Mouse (Mus musculus): Measurements from ENCODE around the gene Gab2. TPM values are rescaled to one million over a fixed set of nuclear protein-coding genes. Genes with fewer than 3 reads are reported as not detected.
"Not testable (repeated sequence)": the region's sequence is repeated elsewhere in the genome, so short reads cannot be mapped to it uniquely, and the experiment has no call there.

Gab2 gene
- polyA plus RNA-seq, 1 experiment from 2014 or later, result 17.5 TPM

GRCm38 (mm10) chr7:97208811-97209549 lies 127.6 kb downstream of the Gab2 start:
- Histone ChIP-seq H3K36me3 (no peaks in the 10 kb centered on the region), H3K4me1 (replicated peaks) (no peaks in the 10 kb centered on the region), H3K27me3 (no peaks in the 10 kb centered on the region), H3K27ac (replicated peaks) (no peak overlapping the region), H3K9me3 (no peaks in the 10 kb centered on the region), H3K9ac (no peak overlapping the region), H3K4me2 (no peak overlapping the region), H3K4me3 (no peak overlapping the region)
- WGBS, result 76% methylated on average over 1 of the region's 1 CpGs
- ATAC-seq (ENCODE audit: low FRiP score, low read depth), result no peak

DNA sequence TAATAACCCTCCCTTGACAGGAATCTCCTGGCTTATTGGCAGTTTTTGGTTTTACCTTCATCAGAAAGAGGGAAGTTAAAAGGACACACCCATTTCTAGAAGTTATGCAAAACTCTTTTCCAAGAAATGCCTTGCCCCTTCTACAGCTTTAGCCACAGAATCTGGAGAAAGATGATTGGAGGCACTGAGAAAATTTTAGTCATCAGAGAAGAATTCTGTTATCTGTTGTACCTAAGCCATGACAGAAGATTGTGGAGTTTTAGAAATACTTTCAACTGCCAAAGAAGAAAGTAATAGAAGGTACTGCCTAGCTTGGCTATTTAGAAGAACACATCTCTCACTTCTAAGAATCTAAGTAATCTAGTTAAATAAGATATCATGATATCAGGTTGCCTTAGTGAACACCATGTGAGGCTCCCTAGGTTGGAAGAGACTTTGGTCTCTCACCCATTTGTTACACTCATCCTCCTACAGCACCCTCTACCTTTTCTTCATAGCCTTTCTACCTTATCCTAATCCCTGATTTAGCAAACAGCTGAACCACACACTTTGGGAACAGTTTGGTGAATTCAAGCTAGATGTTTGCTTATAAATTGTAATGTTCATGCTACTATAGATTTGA lies 128.8 kb downstream of the Gab2 start:
- Histone ChIP-seq H3K9ac (no peak overlapping the region), H3K27ac (replicated peaks) (no peak overlapping the region), H3K4me2 (no peak overlapping the region), H3K4me3 (no peak overlapping the region), H3K4me1 (replicated peaks) (no peaks in the 10 kb centered on the region), H3K9me3 (no peaks in the 10 kb centered on the region), H3K27me3 (no peaks in the 10 kb centered on the region), H3K36me3 (no peaks in the 10 kb centered on the region)
- no peak for ATAC-seq (ENCODE audit: low FRiP score, low read depth)

DNA sequence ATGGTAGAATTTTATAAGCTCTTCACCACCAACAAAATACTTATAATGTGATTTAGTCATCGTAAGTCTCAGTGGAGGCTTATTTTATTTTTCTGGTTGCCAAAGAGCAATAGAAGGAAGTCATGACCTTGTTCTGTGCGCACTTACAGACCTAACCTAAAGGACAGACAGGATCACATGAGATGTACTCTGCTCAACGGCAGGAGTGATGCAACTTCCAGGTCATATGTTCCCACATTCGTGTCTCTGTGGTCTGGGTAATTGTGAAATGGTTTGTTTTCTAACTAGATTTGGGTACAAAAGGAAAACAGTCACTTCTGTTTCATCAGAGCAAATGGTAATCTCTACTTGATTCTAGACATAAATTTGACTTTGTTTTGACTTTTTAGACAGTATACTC lies 129.7 kb downstream of the Gab2 start:
- no peaks in the 10 kb centered on the region for H3K4me1 ChIP-seq (replicated peaks)
- no peak overlapping the region for H3K27ac ChIP-seq (replicated peaks)
- no peaks in the 10 kb centered on the region for H3K36me3 ChIP-seq
- no peak overlapping the region for H3K4me3 ChIP-seq
- no peaks in the 10 kb centered on the region for H3K27me3 ChIP-seq
- H3K9me3 ChIP-seq, result no peaks in the 10 kb centered on the region
- H3K9ac ChIP-seq, result no peak overlapping the region
- ATAC-seq (ENCODE audit: low FRiP score, low read depth), result no peak
- WGBS, result 90% methylated on average over 4 of the region's 4 CpGs
- no peak overlapping the region for H3K4me2 ChIP-seq

- Histone ChIP-seq H3K4me1 (replicated peaks) (no peaks in the 10 kb centered on the region), H3K9me3 (no peaks in the 10 kb centered on the region), H3K4me3 (no peak overlapping the region), H3K27me3 (no peaks in the 10 kb centered on the region), H3K27ac (replicated peaks) (no peak overlapping the region), H3K4me2 (no peak overlapping the region), H3K9ac (no peak overlapping the region), H3K36me3 (peaks cover 8% of the 10 kb centered on the region; the same call in 1 of the 2 replicates)
- ATAC-seq (ENCODE audit: low FRiP score, low read depth), result no peak
- 92% methylated on average over 2 of the region's 2 CpGs for WGBS
Observed at GRCm38 (mm10) chr7:97223836-97224235, 142.4 kb downstream of the Gab2 start.

GRCm38 (mm10) chr7:97245261-97245949 lies 164.0 kb downstream of the Gab2 start:
- Histone ChIP-seq H3K4me2 (no peak overlapping the region), H3K36me3 (no peaks in the 10 kb centered on the region), H3K4me3 (no peak overlapping the region), H3K9me3 (no peaks in the 10 kb centered on the region), H3K27me3 (no peaks in the 10 kb centered on the region), H3K9ac (no peak overlapping the region), H3K4me1 (replicated peaks) (peaks cover 4% of the 10 kb centered on the region; the same call in 1 of the 2 replicates), H3K27ac (replicated peaks) (no peak overlapping the region)
- 61% methylated on average over 2 of the region's 2 CpGs for WGBS
- ATAC-seq (ENCODE audit: low FRiP score, low read depth), result no peak

- H3K9me3 ChIP-seq; H3K4me3 ChIP-seq; H3K9ac ChIP-seq; H3K4me2 ChIP-seq; H3K4me1 ChIP-seq (replicated peaks); H3K27ac ChIP-seq (replicated peaks); H3K27me3 ChIP-seq; H3K36me3 ChIP-seq; ATAC-seq (ENCODE audit: low FRiP score, low read depth): not testable (repeated sequence)
- WGBS, result 59% methylated on average over 2 of the region's 2 CpGs
Observed at GRCm38 (mm10) chr7:97245950-97246578, 164.7 kb downstream of the Gab2 start.

GRCm38 (mm10) chr7:97247661-97248060 lies 166.3 kb downstream of the Gab2 start:
- H3K27me3 ChIP-seq, result no peaks in the 10 kb centered on the region
- no peak overlapping the region for H3K9ac ChIP-seq
- H3K9me3 ChIP-seq, result no peaks in the 10 kb centered on the region
- no peak overlapping the region for H3K4me3 ChIP-seq
- no peak overlapping the region for H3K4me2 ChIP-seq
- H3K36me3 ChIP-seq, result no peaks in the 10 kb centered on the region
- ATAC-seq (ENCODE audit: low FRiP score, low read depth), result no peak
- no peak overlapping the region for H3K27ac ChIP-seq (replicated peaks)
- WGBS, result 64% methylated on average over 1 of the region's 1 CpGs
- H3K4me1 ChIP-seq (replicated peaks), result peaks cover 4% of the 10 kb centered on the region; the same call in 1 of the 2 replicates

GRCm38 (mm10) chr7:97248136-97248535 lies 166.8 kb downstream of the Gab2 start:
- Histone ChIP-seq H3K9me3 (no peaks in the 10 kb centered on the region), H3K4me1 (replicated peaks) (peaks cover 4% of the 10 kb centered on the region; the same call in 1 of the 2 replicates), H3K4me2 (no peak overlapping the region), H3K27me3 (no peaks in the 10 kb centered on the region), H3K36me3 (no peaks in the 10 kb centered on the region), H3K9ac (no peak overlapping the region), H3K27ac (replicated peaks) (no peak overlapping the region), H3K4me3 (no peak overlapping the region)
- no peak for ATAC-seq (ENCODE audit: low FRiP score, low read depth)
- 87% methylated on average over 5 of the region's 5 CpGs for WGBS

DNA sequence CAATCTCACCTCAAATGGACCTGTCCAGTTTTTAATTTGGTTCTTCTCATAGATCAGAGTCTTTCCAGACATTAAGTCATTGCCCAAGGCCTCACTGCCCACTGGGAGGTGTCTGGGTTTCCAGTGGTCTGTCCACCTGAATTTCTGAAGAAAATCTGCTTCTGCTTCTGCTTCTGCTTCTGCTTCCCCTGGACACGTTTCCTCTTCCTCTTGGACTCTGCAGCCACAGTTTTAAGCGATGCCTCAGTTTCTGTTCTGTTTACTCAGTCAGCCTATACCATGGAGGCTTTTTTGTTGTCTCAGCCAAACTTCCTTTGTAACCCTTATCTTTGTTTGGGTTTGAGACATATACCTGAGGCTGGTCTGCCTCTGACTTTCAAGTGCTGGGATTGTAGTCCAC lies 170.3 kb downstream of the Gab2 start:
- no peaks in the 10 kb centered on the region for H3K27me3 ChIP-seq
- H3K4me2 ChIP-seq, result no peak overlapping the region
- H3K4me1 ChIP-seq (replicated peaks), result peaks cover 4% of the 10 kb centered on the region; the same call in 1 of the 2 replicates
- 89% methylated on average over 2 of the region's 2 CpGs for WGBS
- no peak for ATAC-seq (ENCODE audit: low FRiP score, low read depth)
- no peak overlapping the region for H3K27ac ChIP-seq (replicated peaks)
- no peaks in the 10 kb centered on the region for H3K9me3 ChIP-seq
- H3K4me3 ChIP-seq, result no peak overlapping the region
- H3K9ac ChIP-seq, result no peak overlapping the region
- no peaks in the 10 kb centered on the region for H3K36me3 ChIP-seq

- ATAC-seq (ENCODE audit: low FRiP score, low read depth), result no peak
- Histone ChIP-seq H3K27ac (replicated peaks) (no peak overlapping the region), H3K36me3 (no peaks in the 10 kb centered on the region), H3K4me2 (no peak overlapping the region), H3K9ac (no peak overlapping the region), H3K4me3 (no peak overlapping the region), H3K9me3 (no peaks in the 10 kb centered on the region), H3K4me1 (replicated peaks) (no peaks in the 10 kb centered on the region), H3K27me3 (no peaks in the 10 kb centered on the region)
- WGBS, result 68% methylated on average over 1 of the region's 1 CpGs
Observed at GRCm38 (mm10) chr7:97262541-97262940, 181.2 kb downstream of the Gab2 start.

DNA sequence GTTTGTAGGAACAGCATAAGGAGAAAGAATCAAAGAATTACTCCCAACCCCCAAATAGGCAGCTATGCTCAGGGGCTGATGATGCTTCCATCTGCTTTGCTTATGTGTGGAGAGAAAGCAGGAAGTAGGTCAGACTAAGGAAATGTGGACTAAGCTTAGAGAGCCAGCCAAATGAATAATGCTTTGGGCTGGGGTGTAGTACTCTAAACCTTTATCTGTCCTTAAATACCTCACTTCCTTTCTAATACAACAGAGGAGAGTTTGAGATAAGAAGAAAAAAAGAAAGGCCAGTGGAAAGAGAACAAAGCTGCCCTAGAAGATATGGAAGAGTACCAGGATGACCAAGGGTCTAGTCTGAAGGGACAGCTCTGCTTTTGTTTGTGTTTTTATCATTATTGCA lies 189.0 kb downstream of the Gab2 start:
- H3K4me2 ChIP-seq, result no peak overlapping the region
- 0 out of 2 replicates have a peak, but pooled peaks cover 3% of the 10 kb centered on the region for H3K36me3 ChIP-seq
- ATAC-seq (ENCODE audit: low FRiP score, low read depth), result no peak
- H3K27ac ChIP-seq (replicated peaks), result no peak overlapping the region
- no peak overlapping the region for H3K4me3 ChIP-seq
- H3K27me3 ChIP-seq, result no peaks in the 10 kb centered on the region
- H3K9me3 ChIP-seq, result no peaks in the 10 kb centered on the region
- no peaks in the 10 kb centered on the region for H3K4me1 ChIP-seq (replicated peaks)
- no peak overlapping the region for H3K9ac ChIP-seq

DNA sequence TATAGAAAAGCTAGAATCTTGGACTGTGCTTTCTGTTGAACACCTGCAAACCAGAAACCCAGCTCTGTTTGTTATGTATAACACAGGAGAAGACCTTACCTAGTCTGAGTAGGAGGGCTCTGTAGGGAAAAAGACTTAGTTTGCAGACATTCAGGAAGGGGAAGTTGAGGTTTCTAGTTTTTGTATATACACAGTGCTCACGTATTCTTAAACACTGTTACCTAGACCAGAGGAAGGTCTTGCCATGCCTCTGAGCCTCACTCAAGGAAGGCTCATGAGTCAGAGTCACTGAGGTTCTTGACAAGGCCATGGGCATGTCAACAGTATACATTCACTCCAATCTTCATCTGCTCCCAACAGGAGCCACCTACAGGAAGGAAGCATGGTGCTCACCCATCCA lies 189.7 kb downstream of the Gab2 start:
- H3K9ac ChIP-seq, result no peak overlapping the region
- no peak overlapping the region for H3K4me3 ChIP-seq
- no peak for ATAC-seq (ENCODE audit: low FRiP score, low read depth)
- no peak overlapping the region for H3K4me2 ChIP-seq
- 0 out of 2 replicates have a peak, but pooled peaks cover 3% of the 10 kb centered on the region for H3K36me3 ChIP-seq
- no peaks in the 10 kb centered on the region for H3K9me3 ChIP-seq
- no peaks in the 10 kb centered on the region for H3K27me3 ChIP-seq
- 87% methylated on average over 1 of the region's 1 CpGs for WGBS
- no peaks in the 10 kb centered on the region for H3K4me1 ChIP-seq (replicated peaks)
- no peak overlapping the region for H3K27ac ChIP-seq (replicated peaks)
